Mouse (Mus musculus): Measurements from ENCODE around the gene Pcbp3. TPM values are rescaled to one million over a fixed set of nuclear protein-coding genes. Genes with fewer than 3 reads are reported as not detected.

Pcbp3 gene
- polyA plus RNA-seq, 1 experiment from 2014 or later: 6.9 TPM

DNA sequence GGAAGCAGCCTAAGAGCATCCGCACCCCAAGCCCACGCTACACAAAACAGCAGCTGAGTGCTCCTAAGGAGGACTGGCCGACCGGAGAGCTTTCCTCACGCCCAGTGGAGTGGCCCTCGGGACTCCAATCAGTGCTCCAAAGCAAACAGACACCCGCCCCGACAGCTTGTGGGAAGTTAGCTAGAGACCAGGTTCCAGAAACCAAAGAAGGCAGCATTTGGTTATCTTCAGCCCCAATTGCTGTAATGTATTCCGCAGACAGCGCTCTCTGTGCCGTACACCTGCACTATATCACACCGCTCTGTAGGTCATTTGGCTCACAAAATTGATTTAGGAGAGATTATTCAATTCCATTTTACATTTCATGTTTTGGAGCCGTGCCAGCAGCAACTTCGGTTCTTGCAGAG, 55.7 kb downstream of the Pcbp3 start:
- peak overlapping the region; percentile 32; the same call in 1 of the 2 replicates for H3K4me2 ChIP-seq
- no peaks in the 10 kb centered on the region for H3K36me3 ChIP-seq (ENCODE audit: control insufficient read depth, insufficient read depth, low read length)
- 0 out of 2 replicates have a peak overlapping the region, but pooled peaks have one; percentile 22 for H3K27ac ChIP-seq (ENCODE audit: low read depth, low read length)
- H3K4me1 ChIP-seq (ENCODE audit: control insufficient read depth, insufficient read depth, low read length): peaks cover 6% of the 10 kb centered on the region; the same call in 1 of the 2 replicates
- H3K9ac ChIP-seq (ENCODE audit: low read depth, low read length): no peak overlapping the region
- WGBS (ENCODE audit: insufficient replicate concordance): 65% methylated on average over 14 of the region's 14 CpGs
- no peaks in the 10 kb centered on the region for H3K27me3 ChIP-seq (ENCODE audit: control insufficient read depth, insufficient read depth, low read length)
- no peak for ATAC-seq (replicated peaks; ENCODE audit: insufficient number of reproducible peaks, low FRiP score, low TSS enrichment)
- H3K4me3 ChIP-seq (ENCODE audit: low read depth, low read length): no peak overlapping the region
- H3K9me3 ChIP-seq (replicated peaks; ENCODE audit: control insufficient read depth, low read length): no peaks in the 10 kb centered on the region

DNA sequence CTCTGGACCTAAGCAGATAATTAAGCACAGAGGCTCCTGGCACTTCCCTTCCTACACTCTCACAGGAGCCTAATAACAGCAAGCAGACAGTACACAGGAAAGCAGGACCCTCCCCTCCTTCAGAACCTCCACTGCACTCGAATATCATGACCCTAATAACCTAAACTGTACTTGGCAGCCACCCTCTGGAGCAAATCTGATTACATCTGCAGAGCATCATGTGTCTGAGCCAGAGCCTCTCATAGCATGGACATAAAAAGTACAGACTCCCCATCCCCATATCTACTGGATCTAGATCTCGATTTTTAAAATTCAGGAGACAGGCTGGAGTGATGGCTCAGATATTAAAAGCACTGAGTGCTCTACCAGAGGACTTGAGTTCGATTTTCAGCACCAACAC, 58.0 kb downstream of the Pcbp3 start:
- Histone ChIP-seq H3K4me2 (no peak overlapping the region), H3K36me3 (ENCODE audit: control insufficient read depth, insufficient read depth, low read length) (no peaks in the 10 kb centered on the region), H3K27me3 (ENCODE audit: control insufficient read depth, insufficient read depth, low read length) (no peaks in the 10 kb centered on the region), H3K9me3 (replicated peaks; ENCODE audit: control insufficient read depth, low read length) (no peaks in the 10 kb centered on the region), H3K4me3 (ENCODE audit: low read depth, low read length) (no peak overlapping the region), H3K4me1 (ENCODE audit: control insufficient read depth, insufficient read depth, low read length) (peaks cover 6% of the 10 kb centered on the region; the same call in 1 of the 2 replicates), H3K9ac (ENCODE audit: low read depth, low read length) (no peak overlapping the region), H3K27ac (ENCODE audit: low read depth, low read length) (no peak overlapping the region)
- ATAC-seq (replicated peaks; ENCODE audit: insufficient number of reproducible peaks, low FRiP score, low TSS enrichment): no peak
- WGBS (ENCODE audit: insufficient replicate concordance): 60% methylated on average over 3 of the region's 3 CpGs

DNA sequence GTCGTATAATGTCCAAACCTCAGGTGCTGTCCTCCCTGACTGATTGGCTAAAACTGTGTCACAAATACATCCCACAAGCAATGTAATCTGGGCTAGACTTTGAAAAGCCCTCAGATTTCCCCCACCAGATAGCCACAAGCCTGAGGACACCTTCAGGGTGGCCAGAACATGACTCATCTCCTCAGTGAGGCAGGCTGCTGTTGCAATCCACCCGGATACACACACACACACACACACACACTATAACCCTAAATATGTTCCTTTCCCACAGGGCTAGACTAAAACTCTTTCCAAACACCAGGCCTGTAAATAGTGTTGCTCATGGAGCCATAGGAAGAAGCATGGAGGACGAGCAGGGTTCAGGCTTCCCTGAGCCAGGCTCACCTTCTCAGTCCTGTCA, 58.6 kb downstream of the Pcbp3 start:
- peaks cover 6% of the 10 kb centered on the region; the same call in 1 of the 2 replicates for H3K4me1 ChIP-seq (ENCODE audit: control insufficient read depth, insufficient read depth, low read length)
- no peak overlapping the region for H3K27ac ChIP-seq (ENCODE audit: low read depth, low read length)
- H3K9me3 ChIP-seq (replicated peaks; ENCODE audit: control insufficient read depth, low read length): no peaks in the 10 kb centered on the region
- no peaks in the 10 kb centered on the region for H3K27me3 ChIP-seq (ENCODE audit: control insufficient read depth, insufficient read depth, low read length)
- 80% methylated on average over 3 of the region's 3 CpGs for WGBS (ENCODE audit: insufficient replicate concordance)
- ATAC-seq (replicated peaks; ENCODE audit: insufficient number of reproducible peaks, low FRiP score, low TSS enrichment): no peak
- H3K4me2 ChIP-seq: no peak overlapping the region
- H3K9ac ChIP-seq (ENCODE audit: low read depth, low read length): no peak overlapping the region
- no peaks in the 10 kb centered on the region for H3K36me3 ChIP-seq (ENCODE audit: control insufficient read depth, insufficient read depth, low read length)
- no peak overlapping the region for H3K4me3 ChIP-seq (ENCODE audit: low read depth, low read length)

DNA sequence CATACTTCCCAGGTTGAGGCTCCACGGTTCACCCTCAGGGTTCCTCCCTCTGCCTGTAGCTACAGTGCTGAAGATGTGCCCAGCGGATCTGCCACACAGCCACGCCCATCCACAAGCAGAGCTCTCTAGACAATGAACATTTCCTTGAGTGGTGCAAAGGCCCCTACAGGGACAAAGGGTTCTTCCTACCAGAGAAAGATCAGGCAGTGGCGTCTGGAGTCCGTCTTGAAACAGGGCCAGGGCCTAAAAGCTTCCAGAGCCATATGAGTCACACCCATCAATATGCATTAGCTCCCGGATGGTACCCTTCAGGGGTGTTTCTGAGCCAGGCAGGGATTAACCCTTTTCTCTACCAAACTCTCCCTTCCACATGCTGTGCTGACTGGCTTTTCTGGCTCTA, 59.1 kb downstream of the Pcbp3 start:
- Histone ChIP-seq H3K4me2 (no peak overlapping the region), H3K4me1 (ENCODE audit: control insufficient read depth, insufficient read depth, low read length) (peaks cover 6% of the 10 kb centered on the region; the same call in 1 of the 2 replicates), H3K9ac (ENCODE audit: low read depth, low read length) (no peak overlapping the region), H3K27me3 (ENCODE audit: control insufficient read depth, insufficient read depth, low read length) (no peaks in the 10 kb centered on the region), H3K9me3 (replicated peaks; ENCODE audit: control insufficient read depth, low read length) (no peaks in the 10 kb centered on the region), H3K27ac (ENCODE audit: low read depth, low read length) (no peak overlapping the region), H3K36me3 (ENCODE audit: control insufficient read depth, insufficient read depth, low read length) (no peaks in the 10 kb centered on the region), H3K4me3 (ENCODE audit: low read depth, low read length) (no peak overlapping the region)
- no peak for ATAC-seq (replicated peaks; ENCODE audit: insufficient number of reproducible peaks, low FRiP score, low TSS enrichment)
- 24% methylated on average over 6 of the region's 6 CpGs for WGBS (ENCODE audit: insufficient replicate concordance)

DNA sequence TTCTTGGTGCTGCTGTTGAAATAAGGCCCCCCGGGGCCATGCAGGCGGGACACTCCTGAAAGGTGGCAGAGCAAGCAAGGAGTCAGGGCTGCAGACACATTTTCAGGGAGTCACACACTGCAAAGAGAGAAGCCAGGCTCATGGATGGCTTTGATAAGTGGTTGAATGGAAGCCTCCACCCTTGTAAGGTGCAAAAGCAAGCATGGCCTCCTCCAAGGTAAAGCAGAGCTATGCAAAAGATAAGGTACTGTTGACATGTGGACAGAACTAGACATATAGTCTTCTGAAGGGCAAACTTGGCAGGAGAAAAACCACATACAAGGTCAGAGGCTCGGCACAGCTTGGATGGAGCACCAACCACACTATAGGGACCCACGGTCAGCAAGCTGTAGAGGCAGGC, 63.3 kb downstream of the Pcbp3 start:
- H3K4me1 ChIP-seq (ENCODE audit: control insufficient read depth, insufficient read depth, low read length): 0 out of 2 replicates have a peak, but pooled peaks cover 3% of the 10 kb centered on the region
- no peak overlapping the region for H3K4me2 ChIP-seq
- WGBS (ENCODE audit: insufficient replicate concordance): 91% methylated on average over 4 of the region's 4 CpGs
- H3K9me3 ChIP-seq (replicated peaks; ENCODE audit: control insufficient read depth, low read length): no peaks in the 10 kb centered on the region
- no peak overlapping the region for H3K27ac ChIP-seq (ENCODE audit: low read depth, low read length)
- ATAC-seq (replicated peaks; ENCODE audit: insufficient number of reproducible peaks, low FRiP score, low TSS enrichment): no peak
- H3K4me3 ChIP-seq (ENCODE audit: low read depth, low read length): no peak overlapping the region
- no peaks in the 10 kb centered on the region for H3K27me3 ChIP-seq (ENCODE audit: control insufficient read depth, insufficient read depth, low read length)
- H3K9ac ChIP-seq (ENCODE audit: low read depth, low read length): no peak overlapping the region
- no peaks in the 10 kb centered on the region for H3K36me3 ChIP-seq (ENCODE audit: control insufficient read depth, insufficient read depth, low read length)

DNA sequence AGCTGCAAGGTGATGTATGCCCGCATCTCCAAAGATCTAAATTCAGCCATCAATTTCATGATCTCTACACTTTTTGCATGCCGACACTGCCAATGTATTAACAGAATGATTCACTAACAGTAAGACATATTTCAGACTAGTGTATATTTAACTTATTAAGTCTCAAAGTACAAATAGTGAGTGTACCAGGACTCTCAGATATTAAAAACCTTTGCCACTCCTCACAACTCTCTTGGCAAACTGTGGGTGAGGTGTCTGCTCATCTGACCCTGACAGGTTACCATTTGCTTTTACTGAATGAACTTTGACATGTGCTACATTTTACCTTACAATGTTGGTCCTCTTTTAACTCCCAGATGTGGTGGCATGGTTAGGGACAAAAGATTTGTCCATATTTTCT, 70.2 kb downstream of the Pcbp3 start:
- 93% methylated on average over 2 of the region's 2 CpGs for WGBS (ENCODE audit: insufficient replicate concordance)
- no peak overlapping the region for H3K9ac ChIP-seq (ENCODE audit: low read depth, low read length)
- no peak overlapping the region for H3K4me3 ChIP-seq (ENCODE audit: low read depth, low read length)
- no peak overlapping the region for H3K27ac ChIP-seq (ENCODE audit: low read depth, low read length)
- no peaks in the 10 kb centered on the region for H3K4me1 ChIP-seq (ENCODE audit: control insufficient read depth, insufficient read depth, low read length)
- H3K4me2 ChIP-seq: no peak overlapping the region
- no peaks in the 10 kb centered on the region for H3K27me3 ChIP-seq (ENCODE audit: control insufficient read depth, insufficient read depth, low read length)
- H3K9me3 ChIP-seq (replicated peaks; ENCODE audit: control insufficient read depth, low read length): no peaks in the 10 kb centered on the region
- ATAC-seq (replicated peaks; ENCODE audit: insufficient number of reproducible peaks, low FRiP score, low TSS enrichment): no peak
- H3K36me3 ChIP-seq (ENCODE audit: control insufficient read depth, insufficient read depth, low read length): no peaks in the 10 kb centered on the region

DNA sequence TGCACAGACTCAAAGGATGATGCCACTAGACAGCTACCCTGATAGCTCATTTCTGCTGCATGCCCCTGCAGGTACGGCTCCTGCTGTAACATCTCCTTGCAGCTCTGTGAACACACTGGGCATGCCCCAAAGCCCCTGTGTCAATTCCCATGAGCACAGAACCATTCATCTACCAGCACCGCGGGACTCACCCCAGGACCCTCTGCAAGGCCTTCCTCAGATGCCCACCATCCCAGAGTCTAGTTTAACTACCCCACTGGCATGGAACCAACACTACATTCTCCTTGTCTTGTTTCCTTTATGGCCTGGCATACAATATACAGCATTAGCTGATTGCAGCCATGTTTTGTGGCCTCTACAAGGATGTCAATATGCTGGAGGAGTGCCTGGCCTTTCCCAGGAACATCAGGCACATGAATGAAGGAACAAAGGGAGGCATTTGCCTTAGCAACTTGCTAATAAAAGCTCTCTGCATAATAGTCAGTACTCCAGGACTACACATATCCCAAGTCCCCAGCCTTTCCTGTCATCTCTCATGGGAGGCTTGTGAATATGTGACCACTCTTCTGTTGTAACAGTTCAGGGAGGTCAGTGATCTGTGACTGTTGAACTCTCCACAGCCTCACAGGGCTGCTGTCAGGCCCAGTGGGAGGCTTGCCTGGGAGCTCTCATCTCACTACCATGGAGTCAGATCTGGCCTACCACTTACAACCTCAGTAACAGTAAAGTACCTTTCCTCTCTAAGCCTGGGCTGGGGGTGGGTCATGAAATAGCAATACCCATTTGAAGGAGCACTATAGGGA, 78.0 kb downstream of the Pcbp3 start:
- ATAC-seq (replicated peaks; ENCODE audit: insufficient number of reproducible peaks, low FRiP score, low TSS enrichment): no peak
- H3K36me3 ChIP-seq (ENCODE audit: control insufficient read depth, insufficient read depth, low read length): no peaks in the 10 kb centered on the region
- no peaks in the 10 kb centered on the region for H3K9me3 ChIP-seq (replicated peaks; ENCODE audit: control insufficient read depth, low read length)
- H3K27me3 ChIP-seq (ENCODE audit: control insufficient read depth, insufficient read depth, low read length): no peaks in the 10 kb centered on the region
- H3K4me2 ChIP-seq: no peak overlapping the region
- WGBS (ENCODE audit: insufficient replicate concordance): 73% methylated on average over 3 of the region's 3 CpGs
- H3K4me3 ChIP-seq (ENCODE audit: low read depth, low read length): no peak overlapping the region
- H3K9ac ChIP-seq (ENCODE audit: low read depth, low read length): no peak overlapping the region
- H3K27ac ChIP-seq (ENCODE audit: low read depth, low read length): no peak overlapping the region
- no peaks in the 10 kb centered on the region for H3K4me1 ChIP-seq (ENCODE audit: control insufficient read depth, insufficient read depth, low read length)

DNA sequence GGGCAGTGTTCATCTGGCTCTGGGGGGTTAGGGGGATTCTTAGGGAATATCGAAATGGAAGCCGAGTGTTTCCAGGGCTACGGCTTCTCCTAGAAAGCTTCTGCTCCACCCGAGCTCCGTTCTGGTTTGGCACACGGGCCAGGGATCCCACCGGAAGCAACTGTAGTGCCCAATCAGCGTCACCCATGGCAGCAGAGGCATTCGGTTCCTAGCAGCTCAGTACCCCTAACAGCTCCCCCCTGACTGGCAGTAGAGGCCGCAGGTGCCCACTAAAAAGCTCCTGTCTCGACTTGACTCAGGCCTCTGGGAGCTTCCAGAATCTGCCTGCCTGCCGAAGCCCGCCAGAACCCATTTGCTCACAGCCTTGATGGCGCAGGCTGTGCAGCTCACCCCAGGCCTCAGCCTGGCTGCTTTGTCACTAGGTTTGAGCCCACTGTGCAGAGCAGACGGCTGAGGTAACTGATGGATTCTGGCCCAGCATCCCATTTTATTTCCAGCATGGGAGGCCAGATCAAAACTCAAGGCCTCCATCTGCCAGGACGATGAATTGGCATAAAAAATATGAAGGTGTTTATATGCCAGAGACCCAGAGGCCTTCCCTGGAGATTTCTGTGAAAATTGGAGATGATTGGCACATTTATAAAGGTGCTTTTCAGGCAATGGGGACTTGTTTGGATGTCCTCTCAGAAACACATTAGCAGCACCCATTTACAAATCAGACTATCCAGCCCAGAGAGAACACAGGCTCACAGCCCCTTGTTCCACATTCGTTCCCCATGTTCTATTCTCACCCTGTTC, 78.8 kb downstream of the Pcbp3 start:
- Histone ChIP-seq H3K36me3 (ENCODE audit: control insufficient read depth, insufficient read depth, low read length) (no peaks in the 10 kb centered on the region), H3K4me1 (ENCODE audit: control insufficient read depth, insufficient read depth, low read length) (no peaks in the 10 kb centered on the region), H3K9me3 (replicated peaks; ENCODE audit: control insufficient read depth, low read length) (no peaks in the 10 kb centered on the region), H3K4me2 (no peak overlapping the region), H3K27me3 (ENCODE audit: control insufficient read depth, insufficient read depth, low read length) (no peaks in the 10 kb centered on the region), H3K4me3 (ENCODE audit: low read depth, low read length) (no peak overlapping the region), H3K27ac (ENCODE audit: low read depth, low read length) (no peak overlapping the region), H3K9ac (ENCODE audit: low read depth, low read length) (no peak overlapping the region)
- ATAC-seq (replicated peaks; ENCODE audit: insufficient number of reproducible peaks, low FRiP score, low TSS enrichment): no peak
- 71% methylated on average over 17 of the region's 17 CpGs for WGBS (ENCODE audit: insufficient replicate concordance)

All from heart, embryonic 11.5 days (tissue).